Mouse (Mus musculus) layer of hippocampus, postnatal 25 days (tissue): ENCODE data around the gene Atg5. TPM values are rescaled to one million over a fixed set of nuclear protein-coding genes. Genes with fewer than 3 reads are reported as not detected.

Source experiments
- DNase-seq, 2 experiments: peaks; one replicate each; pipeline ENCODE4 v3.0.0; 2022; ENCODE audit warnings: mixed read lengths in 2 of 2, low spot score in 1 of 2; ENCODE audit errors: extremely low spot score in 1 of 2
- microRNA-seq, 2 experiments: library from miRNA; unstranded; fragments of <30 nt; microRNA quantifications; one replicate each; pipeline ENCODE4 v1.2.0; 2021
- total RNA-seq, 2 experiments: library from RNA; stranded (reverse); gene quantifications; 2 replicates each; pipeline ENCODE4 v1.2.3; 2021

Atg5 gene
- total RNA-seq, 2 experiments from 2014 or later, result 20.9 to 22.6 TPM

DNA sequence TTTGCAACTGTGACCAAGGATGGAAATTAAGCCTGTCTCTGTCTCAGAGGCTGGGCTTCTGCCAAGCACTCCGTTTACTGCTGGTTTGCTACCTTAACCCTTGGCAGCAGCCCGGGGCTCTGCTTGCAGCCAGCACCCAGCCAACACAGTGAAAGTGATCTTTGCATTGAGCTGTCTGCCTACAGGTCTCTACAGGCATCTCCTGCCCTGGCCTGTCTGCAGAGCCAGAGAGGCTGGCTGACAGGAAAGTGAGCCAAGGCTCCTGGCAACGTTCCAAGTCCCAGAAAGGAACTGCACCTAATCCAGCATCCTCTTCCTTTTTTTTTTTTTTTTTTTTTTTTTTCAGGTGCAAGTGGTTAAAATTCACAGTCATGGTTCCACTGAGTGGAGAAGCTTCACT is 113.2 kb downstream of the Atg5 start:
- DNase-seq, result peak in 1 of 2 experiments; percentile 59

DNA sequence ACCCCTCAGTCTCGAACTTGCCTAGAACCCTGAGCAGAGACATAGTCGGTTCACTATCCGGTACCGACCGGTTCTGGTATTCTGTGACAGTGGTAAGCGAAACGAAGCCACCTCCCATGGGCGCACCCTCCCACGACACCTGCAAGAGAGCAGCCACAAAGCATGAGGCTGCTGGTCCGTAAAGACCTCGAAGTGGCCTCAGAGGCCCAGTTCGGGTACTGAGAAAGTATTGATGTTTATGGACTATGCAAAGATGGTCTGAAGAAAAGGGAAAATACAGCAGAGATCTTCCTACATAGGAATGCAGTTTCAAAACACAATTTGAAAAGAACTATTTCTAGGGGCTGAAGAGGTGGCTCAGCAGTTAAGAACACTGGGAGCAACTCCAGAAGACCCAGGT is 113.8 kb downstream of the Atg5 start:
- no peak for DNase-seq

DNA sequence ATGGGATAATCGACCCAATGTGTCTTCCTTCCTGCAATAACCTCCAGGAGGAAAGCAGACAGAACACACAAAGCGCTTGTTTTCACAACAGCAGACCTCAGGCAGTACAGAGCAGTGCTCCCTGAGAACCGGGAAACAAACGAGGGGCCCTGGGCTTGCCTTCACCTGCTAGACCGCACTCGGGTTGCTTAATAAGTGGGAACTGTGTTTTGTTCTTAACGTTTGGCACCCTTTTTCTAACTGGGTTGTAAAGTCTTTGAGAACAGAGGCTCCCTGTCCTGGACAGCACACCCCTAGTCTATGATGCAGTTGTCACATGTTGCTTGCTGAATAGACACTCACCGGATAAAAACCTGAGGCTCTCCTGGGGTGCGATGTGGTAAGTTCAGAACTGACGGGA is 115.1 kb downstream of the Atg5 start:
- DNase-seq, result no peak

DNA sequence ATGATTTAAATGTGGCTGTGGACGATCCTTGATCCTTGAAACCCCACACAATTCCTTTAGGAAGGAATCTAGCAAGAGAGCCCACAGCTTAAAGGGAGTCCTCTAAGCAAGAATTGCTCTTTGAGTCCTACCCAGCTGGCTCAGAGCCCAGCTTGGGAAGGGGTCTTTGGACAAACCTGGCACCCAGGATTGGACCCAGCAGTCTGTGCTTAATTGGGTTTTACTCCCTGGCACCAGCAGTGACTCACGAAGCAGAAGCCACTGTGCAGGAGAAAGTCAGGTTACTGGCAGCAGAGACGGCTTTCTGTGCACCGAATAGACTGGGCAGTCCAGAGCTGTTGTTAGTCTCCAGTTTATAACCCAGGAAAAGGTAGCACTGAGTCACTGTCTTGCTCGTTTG is 117.1 kb downstream of the Atg5 start:
- no peak for DNase-seq

DNA sequence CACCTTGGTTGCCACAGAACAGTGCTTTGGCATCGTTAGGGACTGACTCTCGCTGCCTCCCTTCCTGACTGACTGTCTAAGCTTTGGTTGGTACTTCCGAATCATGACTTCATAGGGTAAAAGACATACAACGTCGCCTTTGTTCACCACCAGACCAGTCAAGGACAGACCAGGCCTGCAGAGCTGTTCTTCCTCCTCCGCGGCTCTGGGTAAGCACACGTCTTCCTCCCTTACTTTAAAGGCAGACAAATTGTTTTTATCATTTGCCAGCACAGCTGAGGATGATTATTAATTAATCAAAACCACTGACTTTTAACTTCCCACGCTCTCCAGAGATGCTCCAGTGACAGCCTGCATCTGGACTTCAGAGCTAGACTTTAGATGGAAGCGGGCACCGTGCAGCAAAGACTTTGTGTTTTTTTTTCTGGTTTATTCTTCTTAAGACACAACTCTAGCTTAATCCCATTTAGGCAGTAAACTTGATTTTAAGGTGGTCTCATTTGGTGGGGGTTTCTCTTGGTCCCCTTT is 120.6 kb downstream of the Atg5 start:
- no peak for DNase-seq

DNA sequence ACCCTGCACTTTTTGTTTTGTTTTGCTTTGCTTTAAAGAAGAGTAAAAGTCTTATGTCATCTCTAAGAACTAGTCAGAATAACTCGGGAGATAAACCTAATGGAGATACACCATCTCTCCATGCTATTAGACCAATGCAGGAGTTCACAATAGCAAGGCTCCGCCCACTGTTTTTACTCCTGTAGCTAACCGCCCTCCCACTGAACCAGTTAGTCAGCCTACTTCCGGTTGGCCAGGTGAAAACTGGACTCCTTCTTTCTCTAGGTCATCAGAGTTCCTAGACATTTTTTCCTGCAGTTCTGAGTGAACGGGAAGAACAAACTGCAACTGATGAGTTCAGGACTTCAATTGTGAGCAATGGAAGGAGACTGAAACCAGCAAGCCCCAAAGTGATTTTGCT is 122.1 kb downstream of the Atg5 start:
- no peak for DNase-seq

DNA sequence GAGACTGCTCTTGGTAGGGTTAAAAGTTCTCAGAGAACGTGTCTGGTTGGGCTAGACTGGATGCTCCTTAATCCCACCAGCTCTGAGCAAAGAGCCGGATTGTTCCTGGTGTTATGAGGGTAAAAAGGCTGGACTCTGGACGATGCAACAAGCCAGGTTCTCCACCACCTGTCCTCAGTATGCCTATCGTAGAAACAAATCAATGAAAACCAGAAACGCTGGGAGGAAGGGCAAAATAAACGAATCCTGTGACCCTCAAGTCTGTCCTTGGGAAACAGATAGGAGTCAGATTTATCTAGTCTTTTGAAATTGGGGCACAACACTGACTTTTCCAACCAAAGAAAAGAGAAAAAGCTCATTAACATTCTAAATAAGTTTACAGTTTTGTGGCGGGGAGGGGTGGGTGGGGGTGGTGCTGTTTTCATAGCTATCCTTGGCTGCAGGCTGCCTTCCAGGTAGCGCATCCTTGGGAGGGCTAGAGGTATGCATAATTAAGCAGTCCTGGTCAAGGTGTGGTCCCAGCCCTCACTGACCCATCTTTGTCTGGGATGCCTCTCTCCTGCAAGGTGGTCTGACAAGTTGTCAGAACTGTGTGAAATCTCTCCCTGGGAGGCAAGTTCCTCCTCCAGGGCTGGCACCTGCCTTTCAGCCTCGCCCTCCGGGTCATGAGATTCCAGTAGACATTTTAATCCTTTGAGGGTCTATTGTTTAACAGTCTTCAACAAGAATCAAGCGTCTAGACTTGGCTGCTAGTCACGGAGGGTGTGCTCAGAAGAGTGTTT is 123.5 kb downstream of the Atg5 start:
- no peak for DNase-seq

DNA sequence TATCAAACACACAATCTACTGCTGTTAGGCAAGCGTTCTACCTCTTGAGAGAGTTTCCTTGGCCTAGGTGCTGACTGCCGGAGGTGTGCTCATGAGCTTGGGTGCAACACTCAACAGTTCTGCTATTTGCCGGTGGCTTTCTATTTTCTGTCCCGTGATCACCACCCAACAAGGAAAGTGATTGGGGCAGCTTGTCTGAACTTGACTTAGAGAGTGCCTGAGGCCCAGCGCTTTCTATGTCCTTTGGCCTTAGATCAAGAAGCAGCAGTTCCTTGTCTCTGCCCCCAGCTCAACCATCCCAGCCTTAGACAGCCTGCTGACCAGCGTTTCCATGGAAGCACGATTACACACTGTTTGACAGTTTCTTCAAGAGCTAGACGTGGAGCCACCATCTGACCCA is 124.7 kb downstream of the Atg5 start:
- no peak for DNase-seq

DNA sequence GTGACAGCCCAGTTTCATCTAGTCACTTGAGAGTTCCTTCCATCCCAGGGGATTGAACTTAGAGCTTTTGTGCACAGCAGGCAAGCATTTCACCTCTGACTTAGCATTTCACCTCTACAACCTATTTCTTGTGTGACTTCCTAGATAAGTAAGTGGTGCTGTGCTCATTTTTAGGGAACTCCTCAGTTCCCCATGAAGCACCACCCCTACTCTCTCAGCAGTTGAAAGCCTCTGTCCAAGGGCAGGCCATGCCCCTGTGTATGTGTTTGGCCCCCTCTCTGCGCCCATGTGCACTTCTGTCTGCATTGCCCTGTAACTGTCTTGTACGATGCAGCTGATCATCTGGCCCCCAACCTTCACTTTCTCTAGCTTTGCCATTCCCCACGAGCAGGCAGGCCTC is 132.0 kb downstream of the Atg5 start:
- no peak for DNase-seq

DNA sequence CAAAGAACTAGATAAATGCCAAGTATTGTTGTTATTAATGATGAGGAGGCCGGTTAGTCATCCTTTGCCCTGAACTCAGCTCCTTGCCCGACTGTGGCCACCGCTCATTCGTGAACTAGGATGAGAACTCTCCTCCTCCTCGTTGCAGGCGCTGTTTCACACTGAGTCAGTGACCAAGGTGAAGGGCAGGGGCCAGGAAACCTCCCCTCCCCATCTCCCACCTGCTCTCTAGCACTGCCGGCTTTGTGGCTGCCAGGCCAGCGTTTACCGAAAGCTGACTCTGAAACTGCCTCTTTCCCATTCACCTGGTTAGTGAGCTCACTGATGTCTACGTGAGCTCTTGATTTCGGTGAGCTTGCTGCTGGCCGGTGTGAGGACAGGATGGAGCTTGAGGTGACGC is 132.4 kb downstream of the Atg5 start:
- DNase-seq, result no peak

DNA sequence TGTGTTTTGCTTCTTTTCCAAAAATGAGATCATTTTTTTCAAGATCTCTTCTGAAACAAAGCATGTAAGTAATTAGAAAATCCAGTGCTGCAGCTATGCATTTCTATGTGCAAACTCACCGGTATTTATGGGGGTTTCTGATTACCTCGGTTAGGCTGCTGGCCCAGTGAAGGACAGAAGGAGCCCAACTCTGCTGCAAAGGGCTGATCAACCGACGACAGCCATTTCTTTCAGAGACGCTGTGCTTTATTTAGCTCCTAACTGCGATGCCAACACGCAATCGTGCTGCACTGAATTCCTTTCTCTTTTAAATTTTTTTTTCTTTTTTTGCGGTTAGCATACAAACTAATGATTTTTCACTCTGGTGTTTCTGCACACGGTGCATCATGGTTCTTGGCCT is 133.4 kb downstream of the Atg5 start:
- DNase-seq, result no peak

DNA sequence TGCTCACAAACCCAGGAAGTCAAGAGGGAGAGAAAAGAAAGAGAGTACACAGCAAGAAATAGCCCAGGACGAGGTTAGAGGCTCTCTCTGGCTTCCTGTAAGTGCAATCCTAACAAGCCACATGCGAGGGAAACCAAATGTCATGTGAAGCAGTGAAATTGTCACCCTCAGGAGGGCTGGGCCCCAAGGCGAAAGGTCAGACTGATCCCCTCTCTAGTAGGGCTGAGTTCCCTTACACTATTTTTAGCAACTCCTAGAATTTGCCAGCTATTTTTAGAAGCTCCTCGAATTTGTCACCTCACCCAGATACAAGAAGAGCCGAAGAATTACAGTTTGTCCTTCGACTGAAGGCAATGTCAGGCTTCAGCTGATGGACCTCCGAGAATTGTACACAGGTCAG is 135.3 kb downstream of the Atg5 start:
- DNase-seq, result no peak

DNA sequence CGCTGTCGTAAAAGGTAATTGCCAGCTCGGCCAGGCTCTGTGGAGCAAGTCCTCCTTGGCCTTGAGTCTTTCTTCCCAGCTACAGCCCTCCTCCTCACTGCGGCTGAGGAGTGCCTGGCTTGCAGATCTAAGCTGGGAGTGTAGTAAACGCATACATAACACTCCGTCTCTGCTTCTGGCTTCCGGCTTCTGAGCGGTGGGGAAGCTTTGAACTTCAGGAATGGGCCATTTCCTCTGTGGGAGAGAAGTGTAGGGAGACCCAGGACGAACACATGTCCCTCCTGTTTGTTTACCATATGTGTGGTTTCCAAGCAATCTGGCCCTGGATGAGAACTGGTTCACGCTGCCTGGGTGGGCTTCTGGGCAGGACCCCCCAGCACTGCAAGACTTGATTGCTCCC is 140.9 kb downstream of the Atg5 start:
- no peak for DNase-seq

DNA sequence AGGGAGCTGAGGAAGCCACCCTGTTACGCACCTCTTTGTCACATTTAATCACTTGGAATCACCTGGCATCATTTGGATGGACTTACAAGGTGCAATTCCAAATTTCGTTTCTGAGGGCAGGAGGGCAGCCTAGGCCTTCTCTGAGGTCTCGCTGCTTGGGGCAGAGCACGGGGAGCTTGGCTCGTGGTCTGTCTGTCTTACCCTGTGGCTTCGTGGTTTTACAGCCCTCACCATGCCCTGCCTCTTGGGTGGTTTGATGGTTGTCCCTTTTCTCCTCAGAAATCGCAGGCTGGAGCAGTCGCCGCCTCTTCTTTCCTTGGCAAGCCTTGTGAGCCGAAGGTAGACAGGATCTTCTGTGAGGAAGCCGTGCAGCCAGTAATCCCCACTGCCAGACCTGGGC is 141.8 kb downstream of the Atg5 start:
- no peak for DNase-seq

Small RNA genes lying within 50 kb of the gene (microRNA-seq; reads per million reads assigned to microRNA genes)
- gene Mir1929, result 0.60 to 0.92 reads per million in 2 experiments

Other genes with a start within 250 kb of the Atg5 start
- gene Crybg1, start 119.5 kb upstream of the Atg5 start, total RNA-seq, result under 1 TPM; 0.32 to 0.40 TPM